Mouse (Mus musculus) stomach, postnatal 0 days (tissue): ENCODE measurements around the gene Plk5.

Source experiments
- CTCF ChIP-seq: IDR thresholded peaks from 2 replicates; pipeline ENCODE4 v1.5.1; 2016; ENCODE audit warnings: antibody characterized with exemption, low read depth, mild to moderate bottlenecking, moderate library complexity
- EP300 ChIP-seq: optimal IDR thresholded peaks from 2 replicates; pipeline ENCODE3; 2016; ENCODE audit warnings: antibody characterized with exemption

DNA sequence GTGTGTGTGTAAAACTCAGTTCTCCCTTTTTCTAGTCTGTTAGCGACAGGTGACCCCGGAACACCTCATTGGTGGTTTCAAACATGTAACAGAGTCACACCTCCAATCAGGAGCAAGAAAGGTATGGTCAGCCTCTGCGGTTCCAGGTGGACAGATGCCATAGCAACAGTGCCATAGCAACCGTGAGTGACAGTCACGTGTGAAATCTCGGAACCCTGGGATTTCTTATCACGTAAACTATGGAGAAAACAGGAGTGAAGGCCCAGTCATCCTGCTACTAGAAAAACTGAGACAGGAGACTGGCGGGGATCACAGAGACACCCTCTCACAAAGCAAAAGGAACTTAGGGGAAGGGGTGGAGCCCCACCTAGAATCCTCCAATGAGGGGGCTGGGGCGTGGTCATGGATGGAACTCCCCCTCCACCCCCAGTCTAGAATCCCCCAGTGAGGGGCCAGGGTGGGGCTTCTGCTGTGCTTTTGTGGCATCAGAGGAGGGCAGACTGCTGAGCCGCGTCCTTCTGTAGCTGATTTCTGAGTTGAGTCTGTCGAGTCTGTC, 15.2 kb downstream of the Plk5 start:
- TF ChIP-seq CTCF: no peak
- TF ChIP-seq EP300: no peak
